7 mouse cellular contexts compared by ENCODE assay signal in genomic region chr9:62777461-62777860, GRCm38 (mm10). TPM values are rescaled to one million over a fixed set of nuclear protein-coding genes. Genes with fewer than 3 reads are reported as not detected.
DNase-seq lines count a peak whose midpoint lies in the region; ATAC-seq and TF ChIP-seq lines count a peak whose summit lies in the region.

No protein-coding gene starts in this region.

- H3K4me2 ChIP-seq in hindbrain, embryonic 12.5 days (replicated peaks), result no peak overlapping the region

- H3K9ac ChIP-seq in MEL (ENCODE audit: control insufficient read depth, low read depth, low read length, poor library complexity, severe bottlenecking), result no peak overlapping the region
- H3K9ac ChIP-seq in hindbrain, embryonic 12.5 days, result no peak overlapping the region

- no peak overlapping the region for H3K4me3 ChIP-seq in MEL (ENCODE audit: control insufficient read depth in 1 of 2, insufficient read depth in 1 of 2, low read depth in 2 of 2, low read length in 2 of 2)
- no peak overlapping the region for H3K4me3 ChIP-seq in bone marrow macrophage, adult 2 months (ENCODE audit: insufficient read depth, low read length)
- H3K4me3 ChIP-seq in embryonic fibroblast, embryonic 13.5 days (ENCODE audit: insufficient read depth, low read length), result no peak overlapping the region
- H3K4me3 ChIP-seq in hindbrain, embryonic 12.5 days, result no peak overlapping the region

- TF ChIP-seq EP300 in MEL (IDR thresholded peaks at IDR 0.05; ENCODE audit: low read depth in 1 of 2, low read length in 2 of 2), result no peak

- no peaks in the 10 kb centered on the region for H3K9me3 ChIP-seq in MEL (replicated peaks; ENCODE audit: insufficient read depth, low read length)
- H3K9me3 ChIP-seq in hindbrain, embryonic 12.5 days (replicated peaks), result no peaks in the 10 kb centered on the region

- peak; percentile 84 to 94 (median 85) for TF ChIP-seq CTCF in MEL (IDR thresholded peaks at IDR 0.05 in 2 of 3, conservative IDR thresholded peaks at IDR 0.05 in 1 of 3; ENCODE audit: control insufficient read depth in 1 of 3, insufficient read depth in 1 of 3, low read depth in 2 of 3, low read length in 3 of 3, poor library complexity in 1 of 3, severe bottlenecking in 1 of 3)
- peak; percentile 39; the same call in 1 of the 2 replicates for TF ChIP-seq CTCF in bone marrow macrophage, adult 2 months (IDR thresholded peaks at IDR 0.05; ENCODE audit: low read depth, low read length)
- TF ChIP-seq CTCF in embryonic fibroblast, embryonic 13.5 days (IDR thresholded peaks at IDR 0.05; ENCODE audit: borderline replicate concordance, insufficient read depth, low read length), result peak; percentile 52; the same call in 1 of the 2 replicates

- 8% methylated on average over 5 of the region's 5 CpGs for WGBS in hindbrain, embryonic 12.5 days

- no peaks in the 10 kb centered on the region for H3K27me3 ChIP-seq in MEL (ENCODE audit: control insufficient read depth in 1 of 2, insufficient read depth in 2 of 2, low read length in 2 of 2)
- H3K27me3 ChIP-seq in hindbrain, embryonic 12.5 days, result no peaks in the 10 kb centered on the region

- H3K27ac ChIP-seq in MEL (ENCODE audit: control insufficient read depth, low read depth, low read length), result no peak overlapping the region
- no peak overlapping the region for H3K27ac ChIP-seq in bone marrow macrophage, adult 2 months (ENCODE audit: insufficient read depth, low read depth, low read length)
- 0 out of 2 replicates have a peak overlapping the region, but pooled peaks have one; percentile 3 for H3K27ac ChIP-seq in embryonic fibroblast, embryonic 13.5 days (ENCODE audit: insufficient read depth, low read length)
- H3K27ac ChIP-seq in hindbrain, embryonic 12.5 days, result no peak overlapping the region

- TF ChIP-seq RAD21 in MEL (IDR thresholded peaks at IDR 0.05; ENCODE audit: low read depth, low read length), result peak; percentile 81

- peak; percentile 46; the same call in 1 of the 2 replicates for ATAC-seq in hindbrain, embryonic 12.5 days (ENCODE audit: low FRiP score)

- no peaks in the 10 kb centered on the region for H3K79me2 ChIP-seq in MEL (ENCODE audit: control insufficient read depth, insufficient read depth, low read length, poor library complexity)

- H3K4me1 ChIP-seq in MEL (ENCODE audit: control insufficient read depth in 1 of 2, insufficient read depth in 2 of 2, low read length in 2 of 2), result peaks cover under 1 to 5% of the 10 kb centered on the region in 2 experiments; a peak in 1 of 4 replicates
- H3K4me1 ChIP-seq in bone marrow macrophage, adult 2 months (ENCODE audit: control insufficient read depth, insufficient read depth, low read length), result no peaks in the 10 kb centered on the region
- 0 out of 2 replicates have a peak, but pooled peaks cover 2% of the 10 kb centered on the region for H3K4me1 ChIP-seq in embryonic fibroblast, embryonic 13.5 days (ENCODE audit: control insufficient read depth, insufficient read depth, low read length)
- H3K4me1 ChIP-seq in hindbrain, embryonic 12.5 days, result peaks cover 7% of the 10 kb centered on the region; the same call in 1 of the 2 replicates

- TF ChIP-seq POLR2A in MEL (IDR thresholded peaks at IDR 0.05; ENCODE audit: control insufficient read depth in 1 of 2, insufficient read depth in 1 of 2, low read depth in 1 of 2, low read length in 2 of 2, poor library complexity in 1 of 2), result no peak
- TF ChIP-seq POLR2A in bone marrow macrophage, adult 2 months (IDR thresholded peaks at IDR 0.05; ENCODE audit: borderline replicate concordance, low read depth, low read length), result no peak
- TF ChIP-seq POLR2A in embryonic fibroblast, embryonic 13.5 days (IDR thresholded peaks at IDR 0.05; ENCODE audit: low read depth, low read length), result no peak

- DNase-seq in MEL (ENCODE audit: low read depth, low spot score), result peak; percentile 75
- DNase-seq in layer of hippocampus, adult 9-11 months, result peak; percentile 61
- DNase-seq in lung, postnatal 14 days, result peak; percentile 68
- DNase-seq in right cerebral cortex, postnatal 4 days, result peak; percentile 42

- peaks cover 0 to under 1% of the 10 kb centered on the region in 2 experiments; a peak in 1 of 4 replicates for H3K36me3 ChIP-seq in MEL (ENCODE audit: control insufficient read depth in 1 of 2, insufficient read depth in 2 of 2, low read length in 2 of 2)
- H3K36me3 ChIP-seq in hindbrain, embryonic 12.5 days, result no peaks in the 10 kb centered on the region

TF ChIP-seq in MEL, 35 proteins besides CTCF, POLR2A, EP300 and RAD21:
- TF ChIP-seq ZC3H11A (IDR thresholded peaks at IDR 0.05; ENCODE audit: low read depth, low read length) (peak; percentile 38; the same call in 1 of the 2 replicates), NELFE (IDR thresholded peaks at IDR 0.05; ENCODE audit: low read depth, low read length) (no peak), SIN3A (IDR thresholded peaks at IDR 0.05; ENCODE audit: low read length) (0 out of 2 replicates have a peak, but pooled peaks have one; percentile 20), SMC3 (IDR thresholded peaks at IDR 0.05; ENCODE audit: low read depth, low read length) (peak; percentile 60)

RNA-seq across cellular contexts. Expression of gene Fem1b, which starts 34.3 kb away (rescaled TPM):
- total RNA-seq in MEL (2012; rRNA removed), result 50.5 and 55.1 TPM in 2 replicates
- 10 to 100 TPM; 38.2 to 99.4 TPM for polyA plus RNA-seq in MEL (2012; ENCODE audit: insufficient read depth in 1 of 2, insufficient read length in 2 of 2, low read depth in 1 of 2, low replicate concordance in 2 of 2, missing spikeins in 1 of 2)
- polyA plus RNA-seq in bone marrow macrophage, adult 2 months (2012; ENCODE audit: insufficient read depth, insufficient read length, missing spikeins), result 12.8 and 15.8 TPM in 2 replicates
- 37.3 and 41.2 TPM in 2 replicates for polyA plus RNA-seq in embryonic fibroblast, embryonic 13.5 days (2011; ENCODE audit: insufficient read length, low read depth, missing spikeins)
- polyA plus RNA-seq in hindbrain, embryonic 12.5 days (2016; fragmentation: Nextera tagmentation; extraction: Ambion mirVana), result 55.7 and 60.4 TPM in 2 replicates
